Mouse (Mus musculus): ENCODE data around the gene Atp1b3. TPM values are rescaled to one million over a fixed set of nuclear protein-coding genes. Genes with fewer than 3 reads are reported as not detected.
"Not testable (repeated sequence)": the region's sequence is repeated elsewhere in the genome, so short reads cannot be mapped to it uniquely, and the experiment has no call there.

Gene Atp1b3
- total RNA-seq (2021) = 10 to 100 TPM; 43.7 to 49.2 TPM
- long read RNA-seq, experiment 1, transcript Atp1b3-201 (7 exons, 1,994 nt) = major isoform, 31 of 37 reads
- long read RNA-seq, experiment 1, partial matches to known transcripts = 2 of 37 reads
- long read RNA-seq, experiment 1, other reads (novel, unspliced or antisense) = 4 of 37 reads
- long read RNA-seq, experiment 2, transcript Atp1b3-201 (7 exons, 1,994 nt) = major isoform, 38 of 50 reads
- long read RNA-seq, experiment 2, partial matches to known transcripts = 1 of 50 reads
- long read RNA-seq, experiment 2, other reads (novel, unspliced or antisense) = 11 of 50 reads

DNA sequence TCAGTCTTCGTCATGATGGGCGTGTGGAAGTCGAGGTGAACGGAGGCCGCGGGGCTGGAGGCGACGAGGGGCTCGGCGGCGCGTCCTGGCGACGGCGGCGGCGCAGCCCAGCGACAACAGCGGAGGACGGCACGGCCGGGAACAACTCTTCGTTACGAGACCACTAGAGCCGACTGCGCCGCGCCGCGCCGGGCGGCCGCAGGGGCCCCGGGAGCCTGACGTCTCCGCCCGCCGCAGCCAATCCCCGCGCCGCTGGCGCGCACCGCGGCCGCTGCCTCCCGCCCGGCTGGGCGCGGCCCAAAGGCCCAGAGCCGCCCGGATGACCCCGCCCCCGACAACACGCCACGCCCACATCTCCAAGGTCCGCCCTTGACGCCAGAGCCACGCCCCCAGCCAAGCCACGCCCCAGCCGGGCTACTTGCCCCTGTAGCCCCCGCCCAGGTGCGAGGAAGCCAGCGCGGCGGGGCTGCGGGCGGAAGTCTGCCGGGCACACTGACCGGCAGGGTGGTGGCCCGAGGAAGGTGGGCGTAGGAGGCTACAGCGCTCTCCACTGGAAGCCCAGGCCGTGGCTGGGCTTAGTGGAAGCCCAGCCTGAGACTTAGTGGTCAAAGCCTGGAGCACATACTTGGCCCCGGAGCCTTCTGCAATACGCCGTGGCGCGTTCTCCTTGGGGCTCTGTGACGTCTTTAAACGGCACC lies at the start of gene Atp1b3:
TSS of gene Atp1b3 (minus strand) at position 302 of the 698 bp plus-strand sequence.
- intact Hi-C loops (cut with DNase I; ENCODE audit: low total_unique reads) = no loop called here
- DNase-seq = peak; percentile 99

DNA sequence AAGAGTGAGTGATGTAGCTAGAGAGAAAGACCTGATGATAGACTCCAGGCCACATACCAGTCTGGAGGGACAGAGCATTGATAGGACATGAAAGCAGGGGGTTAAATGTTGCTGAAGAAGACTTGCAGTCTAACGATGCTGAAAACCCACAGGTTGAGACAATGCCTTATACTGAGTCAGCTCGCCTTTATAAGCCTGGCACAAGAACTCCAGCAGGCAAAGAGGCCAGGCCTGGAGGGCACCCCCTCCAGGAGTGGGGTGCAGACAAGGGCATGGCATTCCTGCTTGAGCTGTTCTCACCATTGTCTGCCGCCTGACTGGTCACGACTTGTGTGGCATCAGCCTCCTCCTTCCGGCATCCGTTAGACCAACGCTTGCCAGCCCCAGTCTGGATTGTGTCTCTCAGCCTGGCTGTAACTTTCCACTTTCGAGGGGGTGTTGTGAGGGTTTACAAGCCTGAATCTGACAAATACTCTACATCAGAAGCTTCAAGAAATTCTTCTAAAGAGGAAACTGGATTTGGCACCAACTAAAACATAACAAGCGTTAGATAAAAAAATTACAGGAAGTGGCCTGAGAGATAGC lies 48.7 kb upstream of the Atp1b3 start:
- intact Hi-C loops (cut with DNase I; ENCODE audit: low total_unique reads) = no loop called here
- no peak for DNase-seq

DNA sequence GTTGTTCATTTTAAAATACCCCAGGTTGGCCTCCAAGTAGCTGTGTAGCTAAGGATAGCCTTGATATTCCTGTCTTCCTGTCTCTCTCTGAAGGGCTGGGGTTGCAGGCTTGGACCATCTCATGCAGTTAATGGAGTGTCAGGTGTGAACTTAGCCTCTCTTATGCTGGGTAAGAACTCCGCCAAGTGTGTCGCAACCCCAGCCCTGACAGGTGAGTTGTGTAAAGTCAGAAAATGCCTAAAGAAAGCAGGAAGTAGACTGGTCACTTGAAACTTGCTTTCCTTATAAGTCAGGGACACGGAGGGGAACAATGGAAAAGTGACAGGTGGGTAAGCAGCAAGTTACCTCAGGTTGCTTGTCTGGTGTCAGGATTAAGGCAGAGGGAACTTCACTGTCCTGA lies 40.1 kb upstream of the Atp1b3 start:
- DNase-seq = no peak
- intact Hi-C loops (cut with DNase I; ENCODE audit: low total_unique reads) = no loop called here

DNA sequence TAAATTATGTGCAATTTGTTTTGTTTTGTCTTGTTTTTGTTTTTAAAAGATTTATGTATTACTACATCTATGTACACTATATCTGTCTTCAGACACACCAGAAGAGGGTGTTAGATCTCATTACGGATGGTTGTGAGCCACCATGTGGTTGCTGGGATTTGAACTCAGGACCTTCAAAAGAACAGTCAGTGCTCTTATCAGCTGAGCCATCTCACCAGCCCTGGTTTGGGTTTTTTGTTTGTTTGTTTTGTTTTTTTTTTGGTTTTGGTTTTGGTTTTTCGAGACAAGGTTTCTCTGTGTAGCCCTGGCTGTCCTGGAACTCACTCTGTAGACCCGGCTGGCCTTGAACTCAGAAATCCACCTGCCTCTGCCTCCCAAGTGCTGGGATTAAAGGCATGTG lies 35.7 kb upstream of the Atp1b3 start:
- DNase-seq; intact Hi-C loops (cut with DNase I; ENCODE audit: low total_unique reads): not testable (repeated sequence)

DNA sequence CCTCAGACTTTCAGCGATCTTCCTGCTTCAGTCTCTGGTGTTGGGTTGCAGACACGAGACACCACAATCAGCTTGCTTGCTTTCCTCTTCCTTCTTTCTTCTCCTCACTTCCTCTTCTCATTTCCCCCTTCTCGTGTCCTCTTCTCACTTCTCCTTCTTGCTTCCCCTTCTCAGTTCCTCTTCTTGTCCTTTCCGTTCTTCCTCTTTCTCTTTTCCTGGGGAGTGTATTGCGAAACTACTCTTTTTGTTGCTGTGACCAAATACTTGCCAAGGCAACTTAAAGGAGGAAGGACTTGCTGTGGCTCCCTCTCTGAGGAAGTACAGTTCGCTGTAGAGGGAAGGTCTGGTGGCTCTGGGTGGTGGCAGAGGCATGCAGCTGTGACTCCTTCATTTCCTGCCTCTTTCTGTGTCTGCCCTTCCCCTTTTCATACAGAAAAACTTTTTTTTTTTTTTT lies 35.2 kb upstream of the Atp1b3 start:
- DNase-seq = no peak
- intact Hi-C loops (cut with DNase I; ENCODE audit: low total_unique reads) = no loop called here

DNA sequence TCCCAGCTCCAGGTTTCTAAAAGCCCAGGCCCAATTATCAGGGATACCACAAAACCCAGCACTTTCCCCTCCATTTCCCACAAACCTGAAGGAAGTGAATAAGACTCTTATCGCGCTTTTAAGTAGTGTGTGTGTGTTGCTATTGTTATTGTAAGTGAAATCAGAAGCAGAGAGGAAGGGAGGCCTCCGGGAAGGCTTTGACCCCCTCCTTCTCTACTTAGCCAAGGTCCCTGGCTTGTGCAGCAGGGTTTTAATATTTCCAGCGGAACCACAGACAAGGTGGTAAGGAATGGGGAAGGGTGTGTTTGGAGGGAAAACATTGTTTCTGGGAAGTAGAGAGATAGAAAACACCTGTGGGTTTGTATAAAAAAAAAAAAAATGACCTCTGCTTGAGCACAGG lies 34.4 kb upstream of the Atp1b3 start:
- DNase-seq = no peak
- intact Hi-C loops (cut with DNase I; ENCODE audit: low total_unique reads) = no loop called here

DNA sequence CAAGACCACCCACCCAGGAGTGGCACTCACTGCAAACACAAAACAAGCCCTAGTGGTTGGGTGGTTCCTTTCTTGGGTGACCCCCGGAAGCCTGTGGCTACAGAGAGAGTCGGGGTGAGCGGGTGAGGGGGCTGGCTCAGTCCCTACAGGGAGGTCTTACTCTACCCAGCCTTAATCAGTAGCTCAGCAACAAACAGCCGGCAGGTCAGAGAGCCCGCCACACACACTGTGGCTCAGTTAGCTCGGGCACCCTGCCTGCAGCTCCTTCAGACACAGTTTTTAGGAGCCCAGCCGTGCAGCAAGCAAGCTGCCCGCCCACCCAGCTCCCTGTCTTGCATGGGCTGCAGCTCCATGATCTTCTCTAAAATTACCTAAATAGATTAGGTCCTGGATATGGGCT lies 33.9 kb upstream of the Atp1b3 start:
- no peak for DNase-seq
- intact Hi-C loops (cut with DNase I; ENCODE audit: low total_unique reads) = no loop called here

DNA sequence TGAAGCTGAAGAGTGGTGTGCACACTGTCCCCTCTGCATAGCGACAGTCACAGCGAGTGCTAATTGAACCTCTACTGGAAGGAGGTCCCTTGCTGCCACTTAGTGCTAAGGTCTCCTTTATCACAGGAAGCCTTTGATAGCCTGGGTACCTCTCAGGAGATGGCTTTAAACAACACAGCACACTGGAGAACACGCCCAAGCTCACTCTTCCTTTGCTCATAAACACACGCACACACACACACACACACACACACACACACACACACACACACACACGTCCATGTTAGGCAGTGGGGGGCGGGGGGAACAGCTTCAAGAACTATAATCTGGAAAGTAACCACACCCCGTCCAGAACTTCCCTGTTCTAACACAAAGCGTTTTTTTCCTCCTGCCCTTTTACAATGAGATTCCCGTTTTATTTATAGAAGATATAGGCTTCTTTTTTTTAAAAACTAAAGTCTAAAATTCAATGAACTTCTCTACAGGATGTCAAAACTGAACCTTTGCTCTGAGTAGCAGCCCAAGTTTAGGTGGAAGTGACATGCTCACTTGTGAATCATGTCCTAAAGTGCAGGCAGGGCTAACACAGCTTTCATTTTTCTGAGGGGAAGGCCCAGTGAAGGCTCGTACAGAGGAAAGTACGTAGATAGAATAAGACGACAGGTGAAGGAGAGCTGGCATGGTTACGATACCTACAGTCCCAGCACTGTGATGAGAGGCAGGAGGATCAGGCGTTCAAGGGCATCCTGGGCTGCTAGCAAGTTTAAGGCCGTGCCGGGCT lies 30.9 kb upstream of the Atp1b3 start:
- DNase-seq = no peak
- intact Hi-C loops (cut with DNase I; ENCODE audit: low total_unique reads) = no loop called here

DNA sequence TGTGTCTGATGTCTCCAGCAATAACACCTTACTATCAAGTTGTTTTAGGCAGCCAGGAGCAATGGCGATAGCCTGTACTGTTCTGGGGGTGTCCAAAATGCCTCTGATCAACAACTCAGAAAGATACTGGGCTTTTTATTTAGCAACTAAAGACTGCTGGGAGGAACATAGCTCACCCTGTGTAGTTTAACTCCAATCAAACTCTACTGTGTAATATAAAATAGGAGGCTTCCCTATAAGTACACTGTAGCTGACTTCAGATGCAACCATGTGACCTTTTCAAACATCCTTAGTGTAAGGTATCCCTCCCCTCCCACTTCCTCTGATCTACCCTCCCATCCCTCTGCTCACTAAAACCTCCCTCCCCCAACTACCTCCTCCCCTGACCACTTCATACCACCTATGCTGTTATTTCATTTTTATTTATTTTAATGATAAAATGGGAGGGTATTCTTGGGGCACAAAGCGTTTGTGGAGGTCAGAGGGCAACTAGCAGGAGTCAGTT lies 29.5 kb upstream of the Atp1b3 start:
- no peak for DNase-seq
- intact Hi-C loops (cut with DNase I; ENCODE audit: low total_unique reads) = no loop called here

DNA sequence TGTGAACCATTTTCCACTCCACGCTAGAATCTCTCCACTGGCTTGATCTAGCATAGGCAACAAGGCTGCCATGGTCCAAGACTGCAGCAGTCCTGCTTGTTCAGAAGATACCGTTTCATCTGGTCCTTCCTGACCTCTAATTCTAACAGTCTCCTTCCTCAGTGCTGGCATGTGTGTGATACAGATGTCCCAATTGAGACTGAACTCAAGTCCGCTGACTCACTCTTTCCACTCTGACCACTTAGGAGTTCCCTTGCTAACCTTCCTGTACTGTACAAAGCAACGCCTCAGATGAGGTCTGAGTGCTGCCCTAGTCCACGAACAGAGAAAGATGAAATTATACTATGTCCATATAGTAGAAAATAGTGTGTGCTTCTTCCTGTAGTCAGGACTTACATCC lies 28.9 kb upstream of the Atp1b3 start:
- no peak for DNase-seq
- intact Hi-C loops (cut with DNase I; ENCODE audit: low total_unique reads) = no loop called here

DNA sequence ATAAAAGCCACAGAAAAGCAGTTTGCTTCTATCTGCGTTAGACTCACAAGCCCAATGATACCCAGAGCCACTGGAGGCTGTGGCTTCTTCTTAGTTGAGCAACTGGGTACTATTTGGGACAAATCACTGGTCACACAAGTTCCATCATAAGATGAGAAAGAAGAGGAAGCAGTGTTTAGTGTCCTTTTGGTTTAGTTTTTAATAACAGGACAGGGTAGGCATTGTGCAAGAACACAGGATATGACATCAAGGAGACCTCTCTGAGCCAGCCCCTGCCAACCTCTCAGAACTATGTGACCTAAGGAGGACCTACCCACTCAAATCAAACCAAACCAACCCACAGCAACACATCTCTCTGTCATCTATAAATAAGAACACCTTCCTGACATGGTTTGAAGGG lies 27.7 kb upstream of the Atp1b3 start:
- intact Hi-C loops (cut with DNase I; ENCODE audit: low total_unique reads) = no loop called here
- DNase-seq = no peak

DNA sequence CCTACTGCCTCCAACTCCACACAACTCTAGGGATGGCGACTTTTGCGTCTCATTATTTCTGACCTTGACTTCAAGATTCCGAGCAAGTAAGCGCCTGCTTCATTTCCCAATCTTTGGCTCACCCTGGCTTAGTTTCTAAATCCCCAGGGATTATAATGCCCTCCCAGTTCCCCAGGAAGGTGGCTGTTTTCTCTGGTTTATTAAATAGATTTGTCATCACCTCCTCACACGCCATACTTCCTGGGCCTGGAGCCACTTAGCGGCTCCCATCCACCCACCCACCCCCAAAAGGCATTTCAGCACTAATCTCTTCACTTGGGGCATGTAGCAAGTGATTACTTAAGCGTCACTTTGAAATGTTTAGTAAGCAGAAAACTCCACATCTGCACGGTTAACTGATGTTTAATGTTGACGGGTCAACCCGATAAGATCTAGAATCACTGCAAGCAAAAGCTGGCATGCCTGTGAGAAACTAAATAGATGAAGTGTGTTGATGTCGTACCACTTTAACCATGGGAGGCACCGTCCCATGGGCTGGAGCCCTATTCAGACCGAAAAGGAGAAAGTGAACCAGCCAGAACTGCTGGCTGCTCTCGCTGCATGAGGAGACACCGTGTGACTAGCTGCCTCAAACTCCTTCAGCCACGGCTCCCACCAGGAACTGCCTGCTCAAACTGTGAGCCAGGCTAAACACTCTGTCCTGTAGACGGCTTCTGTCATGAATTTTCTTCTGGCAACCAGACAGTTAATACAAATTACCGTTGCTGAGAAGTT lies 19.7 kb upstream of the Atp1b3 start:
- DNase-seq = no peak
- intact Hi-C loops (cut with DNase I; ENCODE audit: low total_unique reads) = no loop called here

DNA sequence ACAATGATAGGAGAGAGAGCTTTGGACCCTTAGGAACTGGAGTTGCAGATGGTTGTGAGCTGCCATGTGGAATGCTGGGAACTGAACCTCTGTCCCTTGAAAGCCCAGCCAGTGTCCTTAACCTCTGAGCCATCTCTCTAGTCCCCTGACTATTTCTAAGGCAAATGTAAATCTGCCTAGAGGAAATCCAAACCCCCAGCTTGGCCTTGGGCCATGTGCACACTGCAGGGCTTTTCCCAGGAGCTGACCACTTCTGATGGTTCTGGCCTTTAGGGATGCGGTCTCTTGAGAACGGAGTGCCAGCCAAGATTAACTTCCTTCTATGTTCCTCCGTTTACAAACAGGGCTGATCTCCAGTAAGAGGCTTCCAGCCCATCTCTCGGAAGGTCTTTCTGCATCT lies 18.5 kb upstream of the Atp1b3 start:
- DNase-seq = no peak
- intact Hi-C loops (cut with DNase I; ENCODE audit: low total_unique reads) = no loop called here

DNA sequence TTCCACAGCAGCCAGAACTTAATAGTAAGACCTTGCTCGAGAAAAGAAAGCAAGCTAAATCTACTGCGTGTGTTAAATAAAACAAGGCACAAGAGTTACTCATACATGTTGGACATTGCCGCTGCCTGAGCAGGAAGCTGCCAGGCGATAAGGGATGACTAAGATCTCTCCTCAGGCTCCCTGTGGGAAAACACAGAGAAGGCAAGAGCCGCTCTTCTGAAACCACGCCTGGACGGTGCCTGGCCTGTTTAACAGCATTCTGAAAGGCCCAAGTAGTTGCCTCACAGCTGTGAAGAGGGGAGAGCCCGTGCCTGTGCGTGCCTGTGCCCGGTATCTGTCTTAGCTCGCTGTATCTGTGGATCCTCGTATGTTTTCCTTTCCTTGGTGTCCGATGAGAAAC lies 17.2 kb upstream of the Atp1b3 start:
- peak; percentile 26 for DNase-seq
- intact Hi-C loops (cut with DNase I; ENCODE audit: low total_unique reads) = no loop called here

DNA sequence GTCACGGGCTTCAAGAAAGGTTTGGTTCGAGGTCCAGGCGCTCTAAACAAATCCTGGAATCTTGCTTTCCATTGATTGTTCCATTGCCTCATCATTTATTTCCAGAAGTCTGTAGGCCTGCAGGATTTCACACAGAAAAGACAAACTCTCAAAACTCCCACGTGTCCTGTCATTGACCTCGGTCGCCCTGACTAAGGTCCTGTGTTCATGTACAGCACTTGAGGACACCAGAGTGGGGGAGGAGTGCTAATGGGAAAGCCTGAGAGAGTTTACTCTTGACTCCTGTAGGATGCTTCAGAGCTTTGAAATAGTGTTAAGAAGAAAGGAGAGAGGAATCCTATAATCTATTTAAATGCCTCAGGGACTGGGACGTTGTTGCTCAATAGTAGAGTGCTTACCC lies 15.3 kb upstream of the Atp1b3 start:
- no peak for DNase-seq
- intact Hi-C loops (cut with DNase I; ENCODE audit: low total_unique reads) = no loop called here

DNA sequence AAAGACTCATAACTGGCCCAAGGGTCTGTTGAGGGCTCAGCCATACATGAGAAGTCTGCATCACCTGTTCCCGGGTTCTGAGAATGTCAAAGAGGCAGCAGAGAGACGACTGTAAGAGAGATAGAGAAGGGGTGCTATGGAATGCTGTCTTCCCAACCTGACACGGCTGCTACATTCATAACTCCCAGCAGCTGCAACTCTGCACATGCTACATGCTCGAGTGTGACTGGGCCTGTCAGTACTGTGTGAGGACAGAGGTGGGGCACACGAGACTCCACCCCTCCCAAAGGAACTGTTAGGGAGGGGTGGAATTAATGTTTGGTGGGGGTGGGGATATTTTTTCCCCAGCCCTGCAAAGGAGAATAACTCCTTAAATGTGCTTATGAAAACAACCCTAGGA lies 14.5 kb upstream of the Atp1b3 start:
- intact Hi-C loops (cut with DNase I; ENCODE audit: low total_unique reads) = no loop called here
- DNase-seq = no peak

DNA sequence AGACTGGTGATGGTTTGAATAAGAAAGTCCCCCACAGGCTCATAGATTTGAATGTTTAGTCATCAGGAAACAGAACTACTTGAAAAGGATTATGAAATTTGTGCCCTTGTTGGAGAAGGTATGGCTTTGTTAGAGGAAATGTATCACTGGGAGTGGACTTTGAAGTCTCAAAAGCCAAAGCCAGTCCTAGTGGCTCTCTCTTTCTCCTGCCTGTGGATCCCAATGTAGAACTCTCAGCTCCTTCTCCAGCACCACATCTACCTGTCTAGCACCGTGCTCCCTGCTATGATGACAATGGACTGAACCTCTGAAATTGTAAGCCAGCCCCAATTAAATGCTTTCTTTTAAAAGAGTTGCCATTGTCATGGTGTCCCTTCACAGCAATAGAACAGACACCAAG lies 12.9 kb upstream of the Atp1b3 start:
- no peak for DNase-seq
- intact Hi-C loops (cut with DNase I; ENCODE audit: low total_unique reads) = no loop called here

DNA sequence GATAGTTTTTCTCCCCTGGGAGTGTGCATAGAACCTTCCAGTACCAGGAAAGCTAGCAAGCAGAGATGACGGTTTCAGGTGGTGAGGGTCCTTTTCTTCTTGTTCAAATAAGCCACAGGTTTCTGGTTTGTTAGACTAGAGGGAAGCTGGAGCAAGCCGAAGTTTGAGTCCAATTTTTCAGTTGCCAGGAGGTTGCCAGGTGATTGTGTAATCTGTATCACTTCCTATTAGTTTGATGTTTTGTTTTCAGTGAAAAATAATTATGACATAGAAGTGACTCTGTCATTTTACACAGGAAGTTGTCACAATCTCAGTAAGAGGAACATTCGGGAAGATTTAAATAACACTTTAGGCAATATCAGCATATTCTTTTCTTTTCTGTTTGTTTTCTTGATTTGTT lies 11.6 kb upstream of the Atp1b3 start:
- no peak for DNase-seq
- intact Hi-C loops (cut with DNase I; ENCODE audit: low total_unique reads) = no loop called here

DNA sequence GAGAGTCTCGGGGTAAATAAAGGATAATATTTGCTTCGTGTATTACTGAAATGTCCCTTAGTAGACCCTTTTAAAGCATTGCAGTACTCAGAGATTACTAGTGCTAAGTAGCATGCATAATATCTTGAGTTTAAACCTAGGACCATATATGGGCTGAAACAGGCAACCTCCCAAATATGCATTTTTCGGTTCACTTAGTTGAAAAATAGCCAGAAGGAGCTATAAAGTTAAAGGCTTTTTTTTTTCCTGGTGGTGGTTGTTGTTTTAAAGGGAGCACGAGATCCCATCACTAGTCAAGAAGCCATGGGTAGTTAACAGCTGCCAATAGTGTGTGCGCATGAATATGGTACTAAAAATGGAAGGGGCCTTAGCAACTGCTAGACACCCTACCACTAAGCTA lies 6.8 kb upstream of the Atp1b3 start:
- DNase-seq = no peak
- intact Hi-C loops (cut with DNase I; ENCODE audit: low total_unique reads) = no loop called here

Measured in gastrocnemius, postnatal 14 days (tissue).